Mouse (Mus musculus): ENCODE data around the gene Cd6. TPM values are rescaled to one million over a fixed set of nuclear protein-coding genes. Genes with fewer than 3 reads are reported as not detected.

Gene Cd6
- total and polyA plus RNA-seq, 3 experiments, result 0.09 to 0.73 (median 0.17) TPM

DNA sequence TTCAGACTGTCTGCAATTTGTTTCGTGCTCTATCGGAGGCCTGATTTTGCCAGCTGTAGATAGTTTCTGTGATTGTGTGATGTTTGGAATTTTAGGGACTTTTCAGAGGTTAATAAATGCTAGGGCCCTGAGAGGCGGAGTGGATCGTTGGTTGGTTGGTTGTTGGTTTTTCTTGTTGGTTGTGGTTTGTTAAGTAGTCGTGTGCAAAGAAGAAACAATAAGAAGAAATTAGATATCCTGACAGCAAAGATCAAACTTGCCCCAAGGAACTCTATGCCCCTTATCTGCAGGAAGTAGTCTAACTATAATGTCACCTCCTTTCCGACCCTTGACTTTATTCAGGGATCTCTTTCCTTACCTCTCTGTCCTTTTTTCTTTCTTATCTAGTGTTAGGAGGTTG, 18.4 kb downstream of the Cd6 start:
- no peak overlapping the region for H3K4me3 ChIP-seq (replicated peaks in 1 of 3; ENCODE audit: low read depth in 2 of 3, low read length in 2 of 3, poor library complexity in 1 of 3)
- in situ Hi-C loops (cut with MboI; ENCODE audit: low pct_ligation_motif_present, low pct_unique_long_range_greater_than_20kb, low sequenced_read_pairs) (no loop called here), dilution Hi-C loops (cut with MboI; ENCODE audit: extremely low pct_ligation_motif_present, extremely low pct_unique_long_range_greater_than_20kb, low sequenced_read_pairs) (no loop called here)
- no peak for DNase-seq (ENCODE audit: extremely low read depth)
- no peaks in the 10 kb centered on the region for H3K9me3 ChIP-seq (replicated peaks; ENCODE audit: low read length)
- no peaks in the 10 kb centered on the region for H3K79me2 ChIP-seq (replicated peaks; ENCODE audit: control insufficient read depth, extremely low read depth, insufficient read depth, poor library complexity, severe bottlenecking)
- peaks cover 0 to 9% of the 10 kb centered on the region in 2 experiments; a peak in 3 of 4 replicates for H3K4me1 ChIP-seq (ENCODE audit: control insufficient read depth in 1 of 2, insufficient read depth in 2 of 2)
- H3K36me3 ChIP-seq (replicated peaks in 1 of 2; ENCODE audit: control insufficient read depth in 1 of 2, insufficient read depth in 1 of 2, low read length in 1 of 2), result no peaks in the 10 kb centered on the region
- H3K27ac ChIP-seq (ENCODE audit: insufficient read depth, low read depth), result no peak overlapping the region
- TF ChIP-seq TBP (conservative IDR thresholded peaks at IDR 0.05; ENCODE audit: low read depth, low read length), result no peak
- no peak for TF ChIP-seq USF1 (IDR thresholded peaks at IDR 0.05; ENCODE audit: low read depth, low read length)
- no peak for TF ChIP-seq PAX5 (IDR thresholded peaks at IDR 0.05; ENCODE audit: low read length)
- TF ChIP-seq EP300 (IDR thresholded peaks at IDR 0.05; ENCODE audit: low read length), result no peak
- no peak for TF ChIP-seq CHD1 (IDR thresholded peaks at IDR 0.05; ENCODE audit: low read depth, low read length)
- no peak for TF ChIP-seq SIN3A (IDR thresholded peaks at IDR 0.05; ENCODE audit: low read length)
- no peak for TF ChIP-seq ZNF384 (IDR thresholded peaks at IDR 0.05; ENCODE audit: low read depth, low read length)
- no peak overlapping the region for H3K4me2 ChIP-seq (ENCODE audit: insufficient read depth, low read depth, poor library complexity, severe bottlenecking)
- H3K27me3 ChIP-seq (replicated peaks), result no peaks in the 10 kb centered on the region
- H3K9ac ChIP-seq (ENCODE audit: insufficient read depth, low read depth), result no peak overlapping the region

DNA sequence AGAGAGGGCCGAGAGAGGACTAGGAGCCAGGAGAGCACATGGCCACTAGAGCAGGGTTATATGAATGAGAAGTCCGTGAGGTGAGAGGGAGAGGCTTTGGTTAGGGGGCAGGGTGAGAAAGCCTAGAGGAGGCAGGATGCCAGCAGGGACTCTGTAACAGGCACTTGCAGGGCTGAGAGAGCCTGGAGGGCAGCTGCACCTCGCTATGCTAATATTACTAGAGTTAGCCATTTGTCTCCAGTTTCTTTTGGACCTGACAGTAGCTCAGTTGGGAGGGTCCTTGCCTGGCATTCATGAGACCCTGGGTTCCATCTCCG, 19.7 kb downstream of the Cd6 start:
- DNase-seq (ENCODE audit: extremely low read depth), result no peak
- H3K9ac ChIP-seq (ENCODE audit: insufficient read depth, low read depth), result no peak overlapping the region
- H3K4me1 ChIP-seq (ENCODE audit: control insufficient read depth in 1 of 2, insufficient read depth in 2 of 2), result peaks cover 0 to 9% of the 10 kb centered on the region in 2 experiments; a peak in 3 of 4 replicates
- no peak overlapping the region for H3K4me2 ChIP-seq (ENCODE audit: insufficient read depth, low read depth, poor library complexity, severe bottlenecking)
- dilution Hi-C loops (cut with MboI; ENCODE audit: extremely low pct_ligation_motif_present, extremely low pct_unique_long_range_greater_than_20kb, low sequenced_read_pairs) (no loop called here), in situ Hi-C loops (cut with MboI; ENCODE audit: low pct_ligation_motif_present, low pct_unique_long_range_greater_than_20kb, low sequenced_read_pairs) (no loop called here)
- no peaks in the 10 kb centered on the region for H3K36me3 ChIP-seq (replicated peaks in 1 of 2; ENCODE audit: control insufficient read depth in 1 of 2, insufficient read depth in 1 of 2, low read length in 1 of 2)
- no peaks in the 10 kb centered on the region for H3K9me3 ChIP-seq (replicated peaks; ENCODE audit: low read length)
- H3K27ac ChIP-seq (ENCODE audit: insufficient read depth, low read depth), result no peak overlapping the region
- no peaks in the 10 kb centered on the region for H3K79me2 ChIP-seq (replicated peaks; ENCODE audit: control insufficient read depth, extremely low read depth, insufficient read depth, poor library complexity, severe bottlenecking)
- no peaks in the 10 kb centered on the region for H3K27me3 ChIP-seq (replicated peaks)
- H3K4me3 ChIP-seq (replicated peaks in 1 of 3; ENCODE audit: low read depth in 2 of 3, low read length in 2 of 3, poor library complexity in 1 of 3), result no peak overlapping the region
- TF ChIP-seq ETS1 (conservative IDR thresholded peaks at IDR 0.05; ENCODE audit: low read depth, low read length) (no peak), EP300 (IDR thresholded peaks at IDR 0.05; ENCODE audit: low read length) (no peak), CHD1 (IDR thresholded peaks at IDR 0.05; ENCODE audit: low read depth, low read length) (no peak), ZC3H11A (IDR thresholded peaks at IDR 0.05; ENCODE audit: low read depth, low read length) (no peak), TCF12 (IDR thresholded peaks at IDR 0.05; ENCODE audit: low read depth, low read length) (no peak), SMC3 (IDR thresholded peaks at IDR 0.05; ENCODE audit: low read depth, low read length) (no peak)

GRCm38 (mm10) chr19:10809428-10810175, 20.3 kb downstream of the Cd6 start:
- Histone ChIP-seq H3K79me2 (replicated peaks; ENCODE audit: control insufficient read depth, extremely low read depth, insufficient read depth, poor library complexity, severe bottlenecking) (no peaks in the 10 kb centered on the region), H3K27me3 (replicated peaks) (no peaks in the 10 kb centered on the region), H3K27ac (ENCODE audit: insufficient read depth, low read depth) (no peak overlapping the region), H3K4me1 (ENCODE audit: control insufficient read depth in 1 of 2, insufficient read depth in 2 of 2) (peaks cover 0 to 9% of the 10 kb centered on the region in 2 experiments; a peak in 3 of 4 replicates), H3K9ac (ENCODE audit: insufficient read depth, low read depth) (no peak overlapping the region), H3K36me3 (replicated peaks in 1 of 2; ENCODE audit: control insufficient read depth in 1 of 2, insufficient read depth in 1 of 2, low read length in 1 of 2) (no peaks in the 10 kb centered on the region), H3K9me3 (replicated peaks; ENCODE audit: low read length) (no peaks in the 10 kb centered on the region), H3K4me3 (replicated peaks in 1 of 3; ENCODE audit: low read depth in 2 of 3, low read length in 2 of 3, poor library complexity in 1 of 3) (no peak overlapping the region), H3K4me2 (ENCODE audit: insufficient read depth, low read depth, poor library complexity, severe bottlenecking) (no peak overlapping the region)
- no peak for TF ChIP-seq JUN (IDR thresholded peaks at IDR 0.05; ENCODE audit: insufficient read depth, low read depth, low read length)
- no peak for TF ChIP-seq POLR2AphosphoS2 (IDR thresholded peaks at IDR 0.05; ENCODE audit: low read depth, low read length)
- TF ChIP-seq USF2 (conservative IDR thresholded peaks at IDR 0.05; ENCODE audit: low read depth, low read length), result no peak
- TF ChIP-seq POLR2A (IDR thresholded peaks at IDR 0.05; ENCODE audit: low read depth, low read length), result no peak
- TF ChIP-seq MAZ (IDR thresholded peaks at IDR 0.05; ENCODE audit: low read depth, low read length), result no peak
- no peak for TF ChIP-seq MXI1 (IDR thresholded peaks at IDR 0.05; ENCODE audit: low read depth, low read length)
- TF ChIP-seq ZKSCAN1 (IDR thresholded peaks at IDR 0.05; ENCODE audit: borderline replicate concordance, low read depth, low read length), result no peak
- TF ChIP-seq SIN3A (IDR thresholded peaks at IDR 0.05; ENCODE audit: low read length), result no peak
- TF ChIP-seq CHD1 (IDR thresholded peaks at IDR 0.05; ENCODE audit: low read depth, low read length), result no peak
- no peak for TF ChIP-seq NELFE (IDR thresholded peaks at IDR 0.05; ENCODE audit: low read depth, low read length)
- no peak for TF ChIP-seq BHLHE40 (IDR thresholded peaks at IDR 0.05; ENCODE audit: low read depth, low read length)
- no peak for TF ChIP-seq ZC3H11A (IDR thresholded peaks at IDR 0.05; ENCODE audit: low read depth, low read length)
- TF ChIP-seq JUND (conservative IDR thresholded peaks at IDR 0.05; ENCODE audit: low read depth, low read length), result no peak
- no peak for DNase-seq (ENCODE audit: extremely low read depth)
- dilution Hi-C loops (cut with MboI; ENCODE audit: extremely low pct_ligation_motif_present, extremely low pct_unique_long_range_greater_than_20kb, low sequenced_read_pairs) (no loop called here), in situ Hi-C loops (cut with MboI; ENCODE audit: low pct_ligation_motif_present, low pct_unique_long_range_greater_than_20kb, low sequenced_read_pairs) (no loop called here)

Data from CH12.LX (cell line).